Mouse (Mus musculus) cerebellum, postnatal 4 days (tissue): ENCODE measurements around the gene Syncrip.

ENCODE experiments used
- DNase-seq, 2 experiments: peaks; one replicate each; pipeline ENCODE4 v3.0.0; 2022; ENCODE audit warnings: low spot score in 2 of 2, mixed read lengths in 1 of 2

Syncrip gene

GRCm38 (mm10) chr9:88482230-88482828, at the start of gene Syncrip:
Gene Syncrip (minus strand): TSS chr9:88482574.
- DNase-seq: peak; percentile 87 to 95

DNA sequence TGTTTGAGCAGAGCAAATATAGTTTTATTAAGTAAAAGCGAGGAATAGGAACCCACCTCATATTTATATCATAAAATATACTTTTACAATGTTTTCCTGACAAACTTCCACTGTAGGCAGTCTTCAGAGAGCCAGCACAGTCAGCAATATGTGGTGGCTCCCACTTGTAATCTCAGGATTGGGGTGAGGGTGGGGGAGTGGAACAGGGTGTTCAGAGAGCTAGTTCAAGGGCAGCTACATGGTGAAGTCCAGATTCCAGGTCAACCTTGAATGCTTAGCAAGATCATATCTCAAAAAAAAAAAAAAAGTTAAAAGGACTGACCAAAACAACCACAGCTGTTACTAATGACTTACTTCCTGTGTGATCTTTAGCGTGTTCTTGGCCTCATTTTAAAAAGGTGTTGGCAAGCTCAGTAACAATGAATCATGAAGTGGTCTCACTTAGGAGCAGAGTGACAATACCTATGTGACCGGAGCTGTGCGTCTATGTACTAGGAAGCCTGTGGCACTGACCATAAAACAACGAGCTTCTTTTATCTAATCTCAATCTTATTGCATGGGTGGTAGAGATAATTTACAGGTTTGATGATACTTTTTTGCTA, 47.7 kb upstream of the Syncrip start:
- no peak for DNase-seq

- no peak for DNase-seq
These were observed 47.2 kb upstream of the Syncrip start for GRCm38 (mm10) chr9:88529571-88529970.

- no peak for DNase-seq
These were observed 46.4 kb upstream of the Syncrip start for GRCm38 (mm10) chr9:88528736-88529135.

DNA sequence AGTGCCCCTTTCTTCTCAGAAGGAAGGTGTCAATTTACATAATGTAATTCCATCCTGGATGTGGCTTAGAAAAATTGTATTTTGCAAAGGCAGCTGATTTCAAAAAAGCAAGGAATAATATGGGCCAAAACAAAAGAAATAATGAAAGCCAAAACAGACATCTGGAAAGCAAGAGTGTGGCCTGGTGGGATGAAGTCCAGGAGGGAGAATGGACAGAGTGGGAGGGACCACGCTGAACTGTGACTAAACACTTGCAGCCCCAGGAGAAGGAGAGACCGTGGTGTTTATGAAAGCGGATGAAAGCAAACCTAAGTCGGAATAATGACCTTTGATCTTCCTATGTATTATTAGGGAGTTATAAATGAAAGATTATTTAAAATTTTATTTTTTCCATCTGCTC, 45.6 kb upstream of the Syncrip start:
- no peak for DNase-seq

GRCm38 (mm10) chr9:88525341-88525740, 43.0 kb upstream of the Syncrip start:
- DNase-seq: no peak

GRCm38 (mm10) chr9:88524796-88525195, 42.4 kb upstream of the Syncrip start:
- DNase-seq: no peak

- DNase-seq: no peak
These were observed 42.0 kb upstream of the Syncrip start for GRCm38 (mm10) chr9:88524367-88524766.

DNA sequence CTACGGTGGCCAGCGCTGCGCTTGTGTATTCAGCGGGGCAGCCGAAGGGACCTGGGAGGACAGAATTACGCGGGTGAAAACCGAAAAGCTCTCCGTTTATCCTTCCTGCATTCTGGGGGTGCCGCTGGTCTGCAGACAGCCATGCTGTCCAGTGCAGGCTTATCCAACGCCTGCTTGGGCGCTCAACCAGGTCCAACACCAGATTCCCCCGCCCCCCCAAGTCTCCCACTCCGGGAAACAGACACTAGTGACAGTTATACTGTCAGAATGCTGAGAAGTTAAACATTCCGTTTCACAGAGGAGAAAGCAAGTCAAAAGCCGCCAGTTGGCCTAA, 40.9 kb upstream of the Syncrip start:
- DNase-seq: no peak

DNA sequence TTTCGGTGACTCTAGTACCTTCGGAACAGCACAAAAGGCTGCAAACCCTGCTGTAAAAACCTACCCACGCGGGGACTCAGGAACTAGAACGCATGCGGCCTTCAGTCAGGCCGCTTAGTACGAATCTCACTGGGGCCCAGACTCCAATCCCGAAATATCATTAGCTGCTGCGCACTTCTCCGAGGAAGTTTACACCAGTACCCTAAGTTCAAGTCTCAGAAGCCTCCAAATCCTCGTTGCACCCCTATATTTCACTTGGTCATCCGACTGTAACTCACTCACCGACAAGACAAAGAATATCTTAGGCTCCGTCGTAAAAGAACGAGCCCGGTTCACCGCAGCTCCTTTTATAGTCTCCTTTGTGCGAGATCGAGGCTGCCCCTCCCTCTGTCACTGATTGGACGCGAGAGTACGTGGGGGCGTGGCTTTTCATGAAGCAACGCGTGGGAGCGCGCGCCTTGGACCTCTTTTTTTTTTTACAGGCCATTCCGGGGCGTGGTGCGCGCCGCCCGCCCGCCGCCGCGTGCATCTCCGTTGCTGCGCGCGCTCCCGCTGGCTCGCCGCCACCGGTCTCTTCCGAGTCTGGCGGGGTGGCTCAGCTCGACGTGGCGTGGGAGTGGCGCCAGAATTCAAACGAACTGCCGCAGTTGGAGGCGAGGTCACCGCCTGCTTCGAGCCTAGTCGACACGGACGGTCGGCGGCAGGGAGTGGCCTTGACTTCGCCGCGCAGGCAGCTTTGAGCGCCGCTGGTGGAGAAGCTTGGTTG, 40.4 kb upstream of the Syncrip start:
- DNase-seq: peak; percentile 92 to 96

- no peak for DNase-seq
These were observed 39.7 kb upstream of the Syncrip start for GRCm38 (mm10) chr9:88521961-88522568.

DNA sequence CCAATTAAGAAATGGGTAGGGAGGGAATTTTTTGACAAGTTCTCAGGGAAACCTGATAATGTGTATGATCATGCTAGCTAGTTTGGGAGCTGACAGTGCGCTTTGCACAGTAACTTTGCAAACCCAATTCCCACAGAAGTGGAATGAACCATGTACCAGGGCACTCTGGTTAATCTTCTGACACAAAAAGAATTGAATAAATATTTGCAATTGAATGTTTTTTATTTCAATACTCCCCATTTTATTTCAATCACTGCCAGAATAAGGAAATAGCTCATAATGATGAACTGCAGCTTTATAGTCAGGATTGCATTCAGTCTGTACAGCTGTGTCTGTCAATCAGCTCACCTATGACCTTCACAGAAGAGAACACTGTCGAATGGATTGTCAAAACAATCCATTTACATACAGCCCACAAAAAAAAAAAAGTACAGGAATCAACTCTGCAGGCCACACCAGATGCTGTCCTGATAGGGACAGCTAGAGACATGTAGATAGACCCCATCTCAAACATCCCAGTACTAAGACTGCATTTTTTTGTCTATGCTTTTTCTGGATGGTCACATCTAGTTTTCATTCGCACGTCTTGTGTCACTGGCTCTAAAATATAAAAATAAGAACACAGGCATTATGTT, 38.6 kb upstream of the Syncrip start:
- no peak for DNase-seq

DNA sequence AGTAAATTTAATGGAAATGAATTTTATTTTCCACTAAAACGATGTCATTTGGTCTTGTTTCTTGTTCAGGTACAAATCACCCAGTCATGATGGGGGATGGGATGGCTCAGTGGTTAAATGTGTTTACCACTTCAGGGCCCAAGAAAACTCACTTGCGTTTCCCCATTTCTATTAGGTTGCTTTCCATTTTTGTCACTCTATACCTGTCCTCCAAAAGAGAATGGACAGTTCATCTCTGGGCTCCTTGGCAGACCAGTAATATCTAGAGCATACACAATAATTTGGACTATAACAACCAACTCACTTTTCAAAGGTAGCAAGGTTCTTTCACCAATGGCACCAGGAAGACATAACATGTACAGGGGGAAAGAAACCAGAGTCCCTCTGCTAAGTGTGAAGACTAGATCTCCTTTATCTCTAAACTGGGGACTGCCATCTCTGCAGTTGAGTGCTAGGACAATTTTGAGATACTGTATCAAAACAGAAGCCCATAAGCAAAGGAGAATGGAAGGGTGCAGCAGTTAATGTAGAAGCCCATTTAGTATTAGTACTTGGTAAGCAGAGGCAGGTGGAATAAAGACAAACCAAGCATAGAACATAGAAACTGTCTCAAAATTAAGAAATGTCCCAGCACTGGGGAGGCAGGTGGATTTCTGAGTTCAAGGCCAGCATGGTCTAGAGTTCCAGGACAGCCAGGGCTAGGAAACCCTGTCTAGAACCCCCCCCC, 37.9 kb upstream of the Syncrip start:
- DNase-seq: no peak

DNA sequence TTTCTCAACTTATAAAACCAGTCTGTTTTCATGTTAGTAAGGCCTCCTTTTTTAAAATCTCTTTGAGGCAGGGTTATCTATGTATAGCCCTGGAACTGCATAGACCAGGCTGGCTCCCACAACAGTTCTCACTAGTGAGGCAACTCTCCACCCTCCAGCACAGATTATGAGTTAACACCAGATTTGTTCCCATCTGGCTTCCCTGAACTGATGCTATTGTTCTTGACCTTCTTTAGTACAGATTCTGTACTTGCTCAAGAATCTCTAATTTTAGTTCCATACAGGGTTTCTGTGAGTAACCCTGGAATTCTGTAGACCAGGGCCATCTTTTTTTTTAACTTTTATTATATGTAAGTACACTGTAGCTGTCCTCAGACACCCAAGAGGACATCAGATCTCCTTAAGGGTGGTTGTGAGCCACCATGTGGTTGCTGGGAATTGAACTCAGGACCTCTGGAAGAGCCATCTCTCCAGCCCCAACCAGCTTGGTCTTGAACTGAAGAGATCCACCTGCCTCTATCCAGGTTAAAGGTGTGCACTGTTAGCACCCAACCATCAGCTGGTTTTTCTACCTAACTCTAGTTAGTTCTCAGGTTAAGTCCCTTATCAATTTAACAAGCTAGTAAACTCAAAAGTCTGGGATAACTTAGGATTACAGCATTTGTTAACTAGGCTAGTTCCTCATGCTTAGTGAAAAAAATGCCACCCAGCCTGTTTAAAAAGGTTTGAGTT, 37.2 kb upstream of the Syncrip start:
- no peak for DNase-seq

DNA sequence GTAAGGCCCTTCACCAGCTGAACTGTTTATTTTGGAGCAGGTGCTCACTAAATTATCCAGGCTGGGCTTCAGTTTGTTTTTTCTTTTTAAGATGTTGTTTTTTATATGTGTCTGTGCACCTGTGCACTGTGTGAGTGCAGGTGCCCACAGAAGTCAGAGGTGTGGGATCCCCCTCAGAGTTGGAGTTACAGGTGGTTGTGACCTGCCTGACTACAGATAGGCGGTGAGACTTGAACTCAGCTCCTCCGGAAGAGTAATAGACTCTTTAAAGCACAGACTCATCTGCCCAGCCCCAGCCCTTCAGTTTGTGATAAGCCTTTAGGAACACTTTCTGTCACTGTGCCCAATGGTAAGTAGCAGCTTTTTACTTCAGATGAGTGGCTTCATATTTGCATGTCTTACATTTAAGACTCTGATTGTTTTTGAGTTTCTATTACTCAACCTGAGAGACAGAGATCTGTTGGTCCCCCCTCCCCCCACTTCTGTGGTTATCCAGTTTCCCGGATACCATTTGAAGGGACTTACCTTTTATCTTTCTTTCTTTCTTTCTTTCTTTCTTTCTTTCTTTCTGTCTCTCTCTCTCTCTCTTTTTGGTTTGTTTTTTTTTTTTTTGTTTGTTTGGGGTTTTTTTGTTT, 34.1 kb upstream of the Syncrip start:
- DNase-seq: no peak

- DNase-seq: no peak
These were observed 33.2 kb upstream of the Syncrip start for GRCm38 (mm10) chr9:88515546-88515945.

GRCm38 (mm10) chr9:88501846-88502245, 19.5 kb upstream of the Syncrip start:
- no peak for DNase-seq

GRCm38 (mm10) chr9:88500112-88500511, 17.7 kb upstream of the Syncrip start:
- no peak for DNase-seq

DNA sequence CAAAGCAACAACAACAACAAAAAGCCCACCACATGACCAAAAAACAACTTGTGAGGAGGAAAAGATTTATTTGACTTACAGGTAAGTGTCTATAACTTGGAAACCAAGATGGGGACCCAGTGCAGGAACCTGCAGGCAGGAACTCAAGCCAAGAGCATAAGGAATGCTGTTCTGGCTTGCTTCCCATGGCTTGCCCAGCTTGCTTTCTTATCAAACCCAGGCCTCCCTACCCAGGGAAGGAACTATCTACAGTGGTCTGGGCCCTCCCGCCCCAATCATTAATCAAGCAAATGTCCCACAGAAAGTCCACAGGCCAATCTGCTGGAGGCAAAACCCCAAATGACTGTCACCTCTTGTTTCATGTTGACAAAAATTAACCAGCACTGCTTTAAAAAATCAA, 10.1 kb upstream of the Syncrip start:
- DNase-seq: no peak

DNA sequence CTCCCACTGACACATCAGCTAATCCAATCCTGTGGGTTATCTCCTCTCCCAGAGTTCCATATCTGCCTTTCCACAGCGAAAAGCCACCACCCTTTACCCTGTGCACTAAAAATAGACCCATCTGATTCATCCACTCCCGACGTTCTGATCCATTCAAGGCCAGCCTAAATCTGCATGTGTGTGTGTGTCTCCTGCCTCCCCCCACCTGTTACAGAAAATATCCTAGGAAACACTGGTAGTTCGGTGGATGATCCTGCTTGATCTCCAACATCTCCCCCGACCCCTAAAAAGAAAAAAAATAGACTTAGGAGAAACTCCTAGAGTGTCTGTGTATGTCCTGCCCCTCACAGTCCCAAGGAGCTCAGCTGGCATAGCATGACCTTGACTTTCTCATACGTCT, 2.2 kb upstream of the Syncrip start:
- no peak for DNase-seq
